Mouse (Mus musculus) midbrain, embryonic 11.5 days (tissue): Measurements from ENCODE around the gene 2810021J22Rik. TPM values are rescaled to one million over a fixed set of nuclear protein-coding genes. Genes with fewer than 3 reads are reported as not detected.
A peak's percentile ranks its signal among the peaks of the same experiment; 100 is the strongest.

ENCODE experiments used
- ATAC-seq: fragments of 200-750 bp; cut with Nextera tagmentation; 2 replicates; pipeline ENCODE4 v1.8.0; 2017; ENCODE audit warnings: moderate TSS enrichment, moderate library complexity; ENCODE audit not compliant: low FRiP score
- DNase-seq: peaks from one replicate; pipeline ENCODE4 v3.0.0; 2015; ENCODE audit warnings: low spot score; ENCODE audit errors: missing footprints
- H3K27ac ChIP-seq: fragments of 300-500 bp; sonication (generic); 2 replicates; pipeline ENCODE4 v1.5.1; 2014; ENCODE audit warnings: low read depth, low read length
- H3K27me3 ChIP-seq: fragments of 300-500 bp; sonication (generic); 2 replicates; pipeline ENCODE4 v1.6.1; 2014; ENCODE audit warnings: mild to moderate bottlenecking, low read length, moderate library complexity, mixed read lengths; ENCODE audit not compliant: control insufficient read depth, insufficient read depth
- H3K36me3 ChIP-seq: fragments of 300-500 bp; sonication (generic); 2 replicates; pipeline ENCODE4 v1.6.1; 2014; ENCODE audit warnings: mild to moderate bottlenecking, low read length, moderate library complexity, mixed read lengths; ENCODE audit not compliant: control insufficient read depth, insufficient read depth
- H3K4me1 ChIP-seq: fragments of 300-500 bp; sonication (generic); 2 replicates; pipeline ENCODE4 v1.6.1; 2014; ENCODE audit warnings: low read length; ENCODE audit not compliant: control insufficient read depth, insufficient read depth
- H3K4me2 ChIP-seq: fragments of 300-500 bp; sonication (generic); 2 replicates; pipeline ENCODE4 v1.6.1; 2014; ENCODE audit warnings: mild to moderate bottlenecking, moderate library complexity
- H3K4me3 ChIP-seq: fragments of 300-500 bp; sonication (generic); 2 replicates; pipeline ENCODE4 v1.5.1; 2014; ENCODE audit warnings: low read depth, low read length
- H3K9ac ChIP-seq: fragments of 300-500 bp; sonication (generic); 2 replicates; pipeline ENCODE4 v1.6.1; 2014; ENCODE audit warnings: low read length
- H3K9me3 ChIP-seq: fragments of 300-500 bp; sonication (generic); 2 replicates; pipeline ENCODE4 v1.6.1; 2016; ENCODE audit warnings: low read length; ENCODE audit not compliant: control insufficient read depth
- WGBS: fragments of 180-500 bp; shearing (Covaris S2); extraction: QIAGEN DNeasy Blood & Tissue Kit; methylation state at CpG from one replicate; pipeline ENCODE4 v1.1.7; 2014; 5-methylcytosine and 5-hydroxymethylcytosine counted together
- polyA plus RNA-seq: library from polyadenylated mRNA; unstranded; fragments of >200 nt; fragmentation: Nextera tagmentation; extraction: Ambion mirVana; gene quantifications from 2 replicates; pipeline ENCODE4 v1.2.1, GENCODE M21; 2014

The 2810021J22Rik gene
- polyA plus RNA-seq, 1 experiment from 2014 or later, result 13.4 TPM

GRCm38 (mm10) chr11:58867954-58868330 lies 926 bp downstream of the 2810021J22Rik start:
- no peak for ATAC-seq
- H3K36me3 ChIP-seq, result no peaks in the 10 kb centered on the region
- H3K9me3 ChIP-seq, result no peaks in the 10 kb centered on the region
- H3K4me1 ChIP-seq, result peaks cover 8% of the 10 kb centered on the region
- H3K9ac ChIP-seq, result peak overlapping the region; percentile 90; the same call in 1 of the 2 replicates
- no peaks in the 10 kb centered on the region for H3K27me3 ChIP-seq
- peak overlapping the region; percentile 79 for H3K4me3 ChIP-seq
- no peak for DNase-seq
- H3K4me2 ChIP-seq, result peak overlapping the region; percentile 84
- H3K27ac ChIP-seq, result no peak overlapping the region
- WGBS, result 89% methylated on average over 6 of the region's 6 CpGs

DNA sequence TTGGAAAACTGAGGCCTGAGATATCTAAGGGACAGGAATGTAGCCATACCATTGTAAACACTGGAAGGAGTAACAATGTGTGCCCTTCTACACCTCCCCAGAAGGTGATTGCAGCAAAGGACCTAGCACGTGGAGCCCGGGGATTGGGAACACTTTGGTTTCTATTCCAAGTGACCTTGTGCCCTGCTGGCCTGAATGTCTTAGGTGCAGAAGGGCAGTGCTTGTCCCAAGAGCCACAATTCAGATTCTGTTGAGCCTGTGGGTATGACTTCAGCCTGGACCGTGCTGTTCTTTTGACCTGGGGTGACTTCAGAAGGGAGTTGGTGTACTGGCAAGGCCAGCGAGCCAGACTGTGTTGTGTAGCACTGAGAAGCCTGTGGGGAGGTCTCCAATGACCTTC lies 3.9 kb downstream of the 2810021J22Rik start:
- 93% methylated on average over 4 of the region's 4 CpGs for WGBS
- no peak overlapping the region for H3K4me2 ChIP-seq
- peaks cover 8% of the 10 kb centered on the region for H3K4me1 ChIP-seq
- H3K9ac ChIP-seq, result no peak overlapping the region
- H3K4me3 ChIP-seq, result no peak overlapping the region
- no peaks in the 10 kb centered on the region for H3K27me3 ChIP-seq
- no peak overlapping the region for H3K27ac ChIP-seq
- no peak for ATAC-seq
- H3K36me3 ChIP-seq, result no peaks in the 10 kb centered on the region
- no peaks in the 10 kb centered on the region for H3K9me3 ChIP-seq
- no peak for DNase-seq

DNA sequence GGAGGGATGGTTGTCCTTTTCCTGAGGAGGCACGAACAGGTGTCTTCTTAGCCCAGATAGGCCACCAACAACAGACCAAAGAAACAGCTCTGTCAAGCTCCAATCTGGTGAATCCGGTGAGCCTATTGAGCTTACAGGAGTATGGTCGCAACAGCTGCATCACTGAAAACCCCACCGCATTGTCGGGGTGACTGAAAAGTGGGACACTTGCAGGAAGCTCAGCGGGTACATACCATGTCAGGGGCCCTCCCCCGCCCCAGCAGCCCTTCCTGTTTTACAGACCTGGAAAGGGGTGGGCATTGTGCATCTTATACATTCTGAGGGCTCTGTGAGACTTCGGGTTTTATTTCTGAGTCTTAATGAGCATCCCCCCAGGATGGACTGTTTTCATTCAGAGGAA lies 16.7 kb downstream of the 2810021J22Rik start:
- Histone ChIP-seq H3K4me3 (no peak overlapping the region), H3K27me3 (no peaks in the 10 kb centered on the region), H3K9me3 (no peaks in the 10 kb centered on the region), H3K9ac (no peak overlapping the region), H3K36me3 (peaks cover 4% of the 10 kb centered on the region), H3K4me1 (no peaks in the 10 kb centered on the region), H3K4me2 (no peak overlapping the region), H3K27ac (no peak overlapping the region)
- ATAC-seq (no peak), DNase-seq (no peak)
- WGBS, result 87% methylated on average over 8 of the region's 8 CpGs

DNA sequence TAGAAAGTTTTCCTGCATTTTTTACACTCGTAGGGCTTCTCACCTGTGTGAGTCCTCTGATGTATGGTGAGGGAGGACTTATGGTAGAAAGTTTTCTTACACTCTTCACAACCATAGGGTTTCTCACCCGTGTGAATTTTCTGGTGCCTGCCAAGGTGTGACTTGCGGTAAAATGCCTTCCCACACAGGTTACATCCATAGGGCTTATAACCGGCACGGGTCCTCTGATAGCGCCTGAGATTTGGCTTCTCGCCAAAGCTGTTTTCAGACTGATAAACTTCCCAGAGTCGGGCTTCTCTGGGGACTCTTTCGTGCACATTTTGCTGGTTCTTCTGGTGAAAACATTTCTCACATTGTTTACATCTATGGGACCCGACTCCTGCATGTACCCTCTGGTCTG lies 23.5 kb downstream of the 2810021J22Rik start:
- Histone ChIP-seq H3K27ac (no peak overlapping the region), H3K27me3 (no peaks in the 10 kb centered on the region), H3K36me3 (peaks cover 12% of the 10 kb centered on the region; the same call in 1 of the 2 replicates), H3K4me2 (no peak overlapping the region), H3K4me3 (no peak overlapping the region), H3K4me1 (no peaks in the 10 kb centered on the region), H3K9ac (no peak overlapping the region), H3K9me3 (no peaks in the 10 kb centered on the region)
- no peak for ATAC-seq
- 93% methylated on average over 10 of the region's 10 CpGs for WGBS
- DNase-seq, result no peak

- ATAC-seq, result no peak
- no peak overlapping the region for H3K9ac ChIP-seq
- no peaks in the 10 kb centered on the region for H3K27me3 ChIP-seq
- no peak for DNase-seq
- no peaks in the 10 kb centered on the region for H3K9me3 ChIP-seq
- H3K4me2 ChIP-seq, result no peak overlapping the region
- H3K4me3 ChIP-seq, result no peak overlapping the region
- H3K4me1 ChIP-seq, result no peaks in the 10 kb centered on the region
- H3K27ac ChIP-seq, result no peak overlapping the region
- peaks cover 13% of the 10 kb centered on the region; the same call in 1 of the 2 replicates for H3K36me3 ChIP-seq
- WGBS, result 83% methylated on average over 6 of the region's 6 CpGs
These were observed 27.4 kb downstream of the 2810021J22Rik start for GRCm38 (mm10) chr11:58894456-58894855.

GRCm38 (mm10) chr11:58897485-58897884 lies 30.5 kb downstream of the 2810021J22Rik start:
- no peak for DNase-seq
- H3K36me3 ChIP-seq, result peaks cover 4% of the 10 kb centered on the region; the same call in 1 of the 2 replicates
- H3K4me1 ChIP-seq, result no peaks in the 10 kb centered on the region
- H3K27me3 ChIP-seq, result no peaks in the 10 kb centered on the region
- no peak overlapping the region for H3K9ac ChIP-seq
- no peaks in the 10 kb centered on the region for H3K9me3 ChIP-seq
- H3K4me2 ChIP-seq, result no peak overlapping the region
- no peak overlapping the region for H3K4me3 ChIP-seq
- ATAC-seq, result no peak
- no peak overlapping the region for H3K27ac ChIP-seq
- 85% methylated on average over 6 of the region's 6 CpGs for WGBS

DNA sequence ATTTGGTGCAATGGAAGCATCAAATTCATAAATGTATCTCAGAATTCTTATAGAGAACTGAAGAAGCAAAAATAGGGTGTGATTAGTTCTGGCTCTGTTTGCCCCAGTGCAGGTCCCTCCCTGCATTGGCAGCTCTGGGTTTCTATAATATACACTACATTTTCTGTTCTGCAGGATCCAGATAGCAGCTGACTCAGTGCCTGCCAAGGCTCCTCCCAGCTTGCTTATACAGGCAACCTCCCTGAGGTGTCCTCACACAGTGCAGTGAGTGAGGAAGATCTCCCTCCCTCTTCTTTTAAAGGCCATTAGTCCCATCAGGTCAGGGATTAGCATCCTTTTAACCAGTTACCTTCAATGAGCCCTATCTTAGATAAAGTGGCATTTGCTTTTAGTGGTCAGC lies 34.1 kb downstream of the 2810021J22Rik start:
- no peaks in the 10 kb centered on the region for H3K9me3 ChIP-seq
- ATAC-seq (no peak), DNase-seq (no peak)
- H3K27me3 ChIP-seq, result no peaks in the 10 kb centered on the region
- H3K4me1 ChIP-seq, result peaks cover 5% of the 10 kb centered on the region; the same call in 1 of the 2 replicates
- H3K9ac ChIP-seq, result no peak overlapping the region
- no peak overlapping the region for H3K4me2 ChIP-seq
- no peaks in the 10 kb centered on the region; the same call in 1 of the 2 replicates for H3K36me3 ChIP-seq
- H3K4me3 ChIP-seq, result no peak overlapping the region
- no peak overlapping the region for H3K27ac ChIP-seq

GRCm38 (mm10) chr11:58903511-58904409 lies 36.7 kb downstream of the 2810021J22Rik start, which contains the start of gene Zfp39:
Gene Zfp39, minus strand, starts transcription at chr11:58904225.
- peak within 1 kb of the TSS; percentile 94 for H3K4me2 ChIP-seq
- peak within 1 kb of the TSS; percentile 77 for H3K4me3 ChIP-seq
- ATAC-seq, result peak; percentile 98

GRCm38 (mm10) chr11:58904410-58904718 lies 37.3 kb downstream of the 2810021J22Rik start:
- Histone ChIP-seq H3K4me2 (peak overlapping the region; percentile 94), H3K27ac (no peak overlapping the region), H3K9ac (peak overlapping the region; percentile 94), H3K4me3 (peak overlapping the region; percentile 77), H3K27me3 (no peaks in the 10 kb centered on the region), H3K9me3 (no peaks in the 10 kb centered on the region), H3K36me3 (no peaks in the 10 kb centered on the region), H3K4me1 (peaks cover 5% of the 10 kb centered on the region; the same call in 1 of the 2 replicates)
- WGBS, result 4% methylated on average over 8 of the region's 8 CpGs
- ATAC-seq (peak; percentile 17), DNase-seq (no peak)

More at GRCm38 (mm10) chr11:58903511-58904409, 36.7 kb downstream of the 2810021J22Rik start, which contains the start of gene Zfp39:
- Histone ChIP-seq H3K9ac (peak within 1 kb of the TSS; percentile 94), H3K4me1 (peaks cover 5% of the 10 kb centered on the region; the same call in 1 of the 2 replicates), H3K27me3 (no peaks in the 10 kb centered on the region), H3K9me3 (no peaks in the 10 kb centered on the region), H3K36me3 (no peaks in the 10 kb centered on the region; the same call in 1 of the 2 replicates), H3K27ac (peak within 1 kb of the TSS; percentile 57)
- peak; percentile 100 for DNase-seq
- WGBS, result 0% methylated on average over 40 of the region's 40 CpGs
